Mouse (Mus musculus): Measurements from ENCODE around the gene Plek2.

Gene Plek2

GRCm38 (mm10) chr12:78911707-78912417, 5.1 kb upstream of the Plek2 start:
- peak; percentile 31 to 41 for DNase-seq (ENCODE audit: low spot score in 2 of 2)

GRCm38 (mm10) chr12:78910684-78911461, 4.1 kb upstream of the Plek2 start:
- no peak for DNase-seq (ENCODE audit: low spot score in 2 of 2)

GRCm38 (mm10) chr12:78908081-78908605, 1.4 kb upstream of the Plek2 start:
- DNase-seq (ENCODE audit: low spot score in 2 of 2): no peak

GRCm38 (mm10) chr12:78904499-78904898, 2.3 kb downstream of the Plek2 start:
- DNase-seq (ENCODE audit: low spot score in 2 of 2): no peak

GRCm38 (mm10) chr12:78903313-78903712, 3.5 kb downstream of the Plek2 start:
- no peak for DNase-seq (ENCODE audit: low spot score in 2 of 2)

- no peak for DNase-seq (ENCODE audit: low spot score in 2 of 2)
Measured at GRCm38 (mm10) chr12:78901467-78901866, 5.3 kb downstream of the Plek2 start.

GRCm38 (mm10) chr12:78897861-78898260, 8.9 kb downstream of the Plek2 start:
- no peak for DNase-seq (ENCODE audit: low spot score in 2 of 2)

GRCm38 (mm10) chr12:78891149-78891548, 15.6 kb downstream of the Plek2 start:
- DNase-seq (ENCODE audit: low spot score in 2 of 2): no peak

- DNase-seq (ENCODE audit: low spot score in 2 of 2): no peak
Measured at GRCm38 (mm10) chr12:78890062-78890461, 16.7 kb downstream of the Plek2 start.

- DNase-seq (ENCODE audit: low spot score in 2 of 2): no peak
Measured at GRCm38 (mm10) chr12:78874581-78874980, 32.2 kb downstream of the Plek2 start.

- DNase-seq (ENCODE audit: low spot score in 2 of 2): no peak
Measured at GRCm38 (mm10) chr12:78868115-78868514, 38.6 kb downstream of the Plek2 start.

GRCm38 (mm10) chr12:78865434-78865833, 41.3 kb downstream of the Plek2 start:
- DNase-seq (ENCODE audit: low spot score in 2 of 2): no peak

GRCm38 (mm10) chr12:78862254-78862730, 44.5 kb downstream of the Plek2 start:
- no peak for DNase-seq (ENCODE audit: low spot score in 2 of 2)

GRCm38 (mm10) chr12:78861496-78862253, 45.1 kb downstream of the Plek2 start, which contains the start of the genes Atp6v1d and Eif2s1:
Gene Atp6v1d (minus strand): TSS chr12:78861638.
Gene Eif2s1 (plus strand): TSS chr12:78861819.
- peak; percentile 99 for DNase-seq (ENCODE audit: low spot score in 2 of 2)

GRCm38 (mm10) chr12:78860921-78861495, 45.8 kb downstream of the Plek2 start:
- DNase-seq (ENCODE audit: low spot score in 2 of 2): no peak

- DNase-seq (ENCODE audit: low spot score in 2 of 2): no peak
Measured at GRCm38 (mm10) chr12:78848246-78848645, 58.5 kb downstream of the Plek2 start.

- DNase-seq (ENCODE audit: low spot score in 2 of 2): no peak
Measured at GRCm38 (mm10) chr12:78842429-78842828, 64.3 kb downstream of the Plek2 start.

- peak in 1 of 2 experiments; percentile 16 for DNase-seq (ENCODE audit: low spot score in 2 of 2)
Measured at GRCm38 (mm10) chr12:78839906-78840305, 66.9 kb downstream of the Plek2 start.

All from frontal cortex, postnatal 36 days (tissue).